Mouse (Mus musculus) limb, embryonic 14.5 days (tissue): ENCODE measurements around the gene Fam20c. TPM values are rescaled to one million over a fixed set of nuclear protein-coding genes. Genes with fewer than 3 reads are reported as not detected.
A peak's percentile ranks its signal among the peaks of the same experiment; 100 is the strongest.

Experiments
- ATAC-seq: fragments of 200-750 bp; cut with Nextera tagmentation; 2 replicates; pipeline ENCODE4 v1.8.0; 2017; ENCODE audit warnings: low read depth, moderate number of reproducible peaks, moderate TSS enrichment; ENCODE audit not compliant: low FRiP score
- DNase-seq: peaks from one replicate; pipeline ENCODE4 v3.0.0-alpha.2; 2015; ENCODE audit warnings: low spot score
- H3K27ac ChIP-seq: fragments of 300-500 bp; sonication (generic); replicated peaks from 2 replicates; pipeline ENCODE4 v1.5.1; 2014; ENCODE audit warnings: low read depth, mild to moderate bottlenecking, low read length, moderate library complexity, mixed read lengths
- H3K27me3 ChIP-seq: fragments of 300-500 bp; sonication (generic); 2 replicates; pipeline ENCODE4 v1.6.1; 2014; ENCODE audit warnings: low read length, mixed read lengths; ENCODE audit not compliant: control insufficient read depth, insufficient read depth
- H3K36me3 ChIP-seq: fragments of 300-500 bp; sonication (generic); 2 replicates; pipeline ENCODE4 v1.6.1; 2014; ENCODE audit warnings: mild to moderate bottlenecking, low read length, moderate library complexity, mixed read lengths; ENCODE audit not compliant: control insufficient read depth, insufficient read depth
- H3K4me1 ChIP-seq: fragments of 300-500 bp; sonication (generic); 2 replicates; pipeline ENCODE4 v1.6.1; 2014; ENCODE audit warnings: antibody characterized with exemption, low read length, mixed read lengths; ENCODE audit not compliant: control insufficient read depth, insufficient read depth
- H3K4me2 ChIP-seq: fragments of 300-500 bp; sonication (generic); replicated peaks from 2 replicates; pipeline ENCODE4 v1.6.1; 2014; ENCODE audit warnings: low read depth, mild to moderate bottlenecking, low read length, moderate library complexity; ENCODE audit not compliant: severe bottlenecking
- H3K4me3 ChIP-seq: fragments of 300-500 bp; sonication (generic); replicated peaks from 2 replicates; pipeline ENCODE4 v1.5.1; 2014; ENCODE audit warnings: low read length
- H3K9ac ChIP-seq: fragments of 300-500 bp; sonication (generic); 2 replicates; pipeline ENCODE4 v1.6.1; 2014; ENCODE audit warnings: mild to moderate bottlenecking, low read depth, low read length, moderate library complexity; ENCODE audit not compliant: severe bottlenecking
- H3K9me3 ChIP-seq: fragments of 300-500 bp; sonication (generic); 2 replicates; pipeline ENCODE4 v1.6.1; 2016; ENCODE audit warnings: low read length; ENCODE audit not compliant: control insufficient read depth
- POLR2A ChIP-seq: fragments of 200-500 bp; IDR thresholded peaks from 2 replicates; pipeline ENCODE4 v1.8.0; 2012; ENCODE audit warnings: inconsistent platforms, mild to moderate bottlenecking, moderate library complexity, borderline replicate concordance; ENCODE audit not compliant: insufficient read depth, insufficient read length; ENCODE audit errors: extremely low read depth
- WGBS: fragments of 180-500 bp; shearing (Covaris S2); extraction: QIAGEN DNeasy Blood & Tissue Kit; methylation state at CpG from one replicate; pipeline ENCODE4 v1.1.7; 2014; 5-methylcytosine and 5-hydroxymethylcytosine counted together
- polyA plus RNA-seq, 2 experiments: library from polyadenylated mRNA; depleted of rRNA in 1 of 2; stranded (reverse) in 1 of 2; unstranded in 1 of 2; fragments of >200 nt; fragmentation: Nextera tagmentation in 1 of 2; extraction: Ambion mirVana in 1 of 2; gene quantifications; 2 replicates each; pipeline versions ENCODE4 v1.2.1 to v1.2.3; 2012 to 2014

The Fam20c gene
- polyA plus RNA-seq, 2 experiments: 10.6 to 10.9 TPM

DNA sequence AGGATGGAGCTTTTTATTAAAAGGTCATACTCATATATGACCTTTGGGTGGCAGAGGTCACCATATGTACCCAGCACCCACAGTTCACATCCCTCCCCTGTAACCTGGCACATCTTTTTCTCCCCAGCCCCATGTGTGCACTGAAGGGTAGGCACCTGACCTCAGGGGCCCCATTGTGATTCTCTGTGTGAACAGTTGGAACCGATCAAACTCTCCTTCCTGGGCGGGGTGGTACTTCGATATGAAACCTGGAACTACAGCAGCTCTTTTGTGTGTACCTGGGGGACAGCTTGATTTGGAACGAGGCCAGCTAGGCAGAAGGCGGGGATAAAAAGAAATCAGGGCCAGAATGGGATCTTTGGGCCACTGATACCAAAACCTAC, 96.1 kb downstream of the Fam20c start:
- Histone ChIP-seq H3K27me3 (no peaks in the 10 kb centered on the region), H3K9me3 (no peaks in the 10 kb centered on the region), H3K36me3 (no peaks in the 10 kb centered on the region), H3K4me1 (no peaks in the 10 kb centered on the region), H3K9ac (no peak overlapping the region), H3K4me2 (no peak overlapping the region), H3K4me3 (no peak overlapping the region), H3K27ac (no peak overlapping the region)
- no peak for DNase-seq
- 69% methylated on average over 5 of the region's 5 CpGs for WGBS
- no peak for TF ChIP-seq POLR2A
- no peak for ATAC-seq

DNA sequence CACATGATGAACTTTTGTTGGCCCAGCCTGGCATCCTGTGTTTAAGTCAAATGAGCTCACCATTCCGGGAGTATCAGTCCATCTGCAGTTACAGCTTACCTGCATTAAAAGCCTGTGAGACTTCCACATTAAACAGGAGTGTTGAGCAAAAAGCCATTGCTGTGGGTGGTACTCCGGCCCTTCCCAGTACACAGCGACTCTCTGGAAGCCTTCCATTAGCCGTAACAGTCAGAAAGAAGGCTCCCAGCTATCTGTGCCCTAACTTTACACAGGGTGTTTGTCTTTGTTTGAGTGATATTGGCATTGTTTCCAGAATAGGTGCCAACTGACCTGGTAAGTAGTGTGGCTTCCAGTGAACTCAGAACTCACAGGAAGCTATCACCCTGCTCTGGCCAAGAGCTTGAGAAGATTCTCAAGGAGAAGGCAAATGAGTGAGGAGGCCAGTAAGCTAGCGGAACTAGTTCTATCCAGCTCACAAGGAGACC, 97.0 kb downstream of the Fam20c start:
- no peak for TF ChIP-seq POLR2A
- Histone ChIP-seq H3K9ac (no peak overlapping the region), H3K9me3 (no peaks in the 10 kb centered on the region), H3K4me3 (no peak overlapping the region), H3K4me2 (no peak overlapping the region), H3K27ac (no peak overlapping the region), H3K36me3 (no peaks in the 10 kb centered on the region), H3K4me1 (no peaks in the 10 kb centered on the region), H3K27me3 (no peaks in the 10 kb centered on the region)
- WGBS: 83% methylated on average over 5 of the region's 5 CpGs
- ATAC-seq (no peak), DNase-seq (no peak)

DNA sequence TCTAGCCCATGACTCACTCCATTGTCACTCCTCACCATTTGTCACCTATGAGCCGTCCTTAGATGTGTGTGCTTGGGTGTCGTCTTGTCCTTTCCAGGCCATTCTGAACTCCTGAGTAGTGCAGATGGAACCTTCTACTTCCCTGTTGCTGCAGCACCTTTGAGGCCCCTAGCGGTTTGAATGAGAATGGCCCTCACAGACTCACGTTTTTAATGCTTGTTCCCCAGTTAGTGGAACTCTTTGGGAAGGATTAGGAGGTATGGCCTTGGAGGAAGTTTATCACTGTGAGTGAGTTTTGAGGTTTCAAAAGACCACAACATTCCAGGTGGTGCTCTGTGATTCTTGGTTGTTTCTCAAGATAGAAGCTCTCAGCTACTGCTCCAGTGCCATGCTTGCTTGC, 97.8 kb downstream of the Fam20c start:
- no peak for DNase-seq
- H3K9ac ChIP-seq: no peak overlapping the region
- H3K36me3 ChIP-seq: no peaks in the 10 kb centered on the region
- H3K4me2 ChIP-seq: no peak overlapping the region
- 65% methylated on average over 4 of the region's 4 CpGs for WGBS
- no peak for ATAC-seq
- H3K4me1 ChIP-seq: no peaks in the 10 kb centered on the region
- H3K27ac ChIP-seq: no peak overlapping the region
- H3K27me3 ChIP-seq: no peaks in the 10 kb centered on the region
- no peaks in the 10 kb centered on the region for H3K9me3 ChIP-seq
- no peak overlapping the region for H3K4me3 ChIP-seq
- TF ChIP-seq POLR2A: no peak

DNA sequence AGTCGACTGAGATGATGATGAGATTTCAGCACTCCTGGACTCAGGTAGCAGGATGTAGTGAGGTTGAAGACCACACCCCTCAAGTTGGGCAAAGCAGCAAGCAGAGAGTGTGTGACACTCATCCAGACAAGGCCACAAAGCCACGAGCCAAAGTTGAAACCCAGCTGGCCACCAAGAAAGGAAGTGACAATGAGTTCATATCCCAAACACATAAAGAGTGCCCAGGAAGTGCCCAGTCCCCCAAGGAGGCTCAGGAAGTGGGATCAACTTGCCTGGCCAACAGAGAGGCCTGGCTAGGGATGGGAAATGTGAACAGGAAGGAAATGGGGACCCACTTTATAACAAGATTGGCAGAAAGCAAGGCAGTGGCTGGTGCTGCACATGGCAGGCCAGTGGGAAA, 99.0 kb downstream of the Fam20c start:
- H3K4me3 ChIP-seq: no peak overlapping the region

DNA sequence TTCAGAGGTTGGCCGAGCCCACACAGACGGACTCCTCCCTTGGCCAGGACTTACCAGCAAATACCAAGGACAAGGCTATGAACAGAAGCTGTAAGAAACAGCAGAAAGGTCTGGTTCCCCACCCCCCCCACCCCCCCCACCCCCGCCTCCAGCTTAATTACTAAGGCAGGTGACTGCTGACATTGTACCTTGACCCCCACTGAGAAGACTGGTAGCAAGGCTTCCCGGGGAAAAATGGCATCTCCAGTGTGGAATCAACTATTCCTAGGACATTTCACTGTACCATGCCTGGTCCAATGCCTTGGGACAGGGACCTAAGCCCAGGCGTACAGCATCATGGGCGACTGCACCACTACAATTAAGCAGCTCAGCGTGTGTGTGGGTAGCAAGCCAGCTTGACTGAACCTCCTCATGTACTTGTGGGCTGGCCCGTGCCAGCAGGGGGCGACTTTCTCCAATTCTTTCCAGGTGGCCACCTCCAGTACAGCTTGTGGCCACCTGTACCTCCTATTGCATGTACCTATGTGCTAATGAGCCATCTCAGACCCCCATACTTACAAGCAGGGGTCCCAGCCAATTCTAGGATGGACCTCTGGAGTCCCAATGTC, 102.8 kb downstream of the Fam20c start:
- H3K27me3 ChIP-seq: no peaks in the 10 kb centered on the region
- TF ChIP-seq POLR2A: no peak
- no peaks in the 10 kb centered on the region for H3K36me3 ChIP-seq
- H3K4me3 ChIP-seq: no peak overlapping the region
- no peak overlapping the region for H3K9ac ChIP-seq
- ATAC-seq: peak; percentile 53; the same call in 1 of the 2 replicates
- WGBS: 37% methylated on average over 9 of the region's 9 CpGs
- no peak overlapping the region for H3K27ac ChIP-seq
- H3K4me1 ChIP-seq: no peaks in the 10 kb centered on the region; the same call in 1 of the 2 replicates
- peak; percentile 71 for DNase-seq
- H3K4me2 ChIP-seq: no peak overlapping the region
- no peaks in the 10 kb centered on the region for H3K9me3 ChIP-seq

More for the DNA sequence above, 99.0 kb downstream of the Fam20c start:
- TF ChIP-seq POLR2A: no peak
- Histone ChIP-seq H3K4me1 (no peaks in the 10 kb centered on the region; the same call in 1 of the 2 replicates), H3K36me3 (no peaks in the 10 kb centered on the region), H3K9me3 (no peaks in the 10 kb centered on the region), H3K27ac (no peak overlapping the region), H3K9ac (no peak overlapping the region), H3K4me2 (no peak overlapping the region), H3K27me3 (no peaks in the 10 kb centered on the region)
- no peak for DNase-seq
- no peak for ATAC-seq
- WGBS: 67% methylated on average over 2 of the region's 2 CpGs

DNA sequence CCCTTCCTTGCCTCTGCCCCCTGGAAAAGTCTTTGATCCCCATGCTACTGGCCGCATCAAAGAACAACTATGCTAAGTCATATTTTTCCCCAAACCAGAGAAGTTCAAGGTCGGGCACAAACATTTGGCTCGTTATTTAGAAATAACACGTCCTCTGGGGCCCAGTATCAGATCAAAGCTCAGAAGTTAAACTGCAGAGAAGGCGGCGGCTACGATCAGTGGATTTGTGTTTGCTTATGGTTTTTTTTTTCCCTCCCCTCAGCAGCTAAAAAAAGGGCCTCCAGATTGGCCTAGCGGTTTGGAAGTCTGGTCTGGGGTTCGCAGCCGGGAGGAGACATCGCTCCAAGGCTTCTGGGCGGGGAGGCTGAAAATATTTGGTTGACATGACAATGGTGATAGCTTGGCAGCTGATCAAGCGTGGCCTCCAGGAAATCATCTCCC, 103.5 kb downstream of the Fam20c start:
- 33% methylated on average over 13 of the region's 13 CpGs for WGBS
- Histone ChIP-seq H3K36me3 (no peaks in the 10 kb centered on the region), H3K27ac (no peak overlapping the region), H3K9me3 (no peaks in the 10 kb centered on the region), H3K4me1 (no peaks in the 10 kb centered on the region; the same call in 1 of the 2 replicates), H3K27me3 (no peaks in the 10 kb centered on the region), H3K4me2 (no peak overlapping the region), H3K9ac (no peak overlapping the region), H3K4me3 (no peak overlapping the region)
- ATAC-seq (0 out of 2 replicates have a peak, but pooled peaks have one; percentile 4), DNase-seq (no peak)
- no peak for TF ChIP-seq POLR2A

Other genes with a start within 250 kb of the Fam20c start
- gene 1700123K08Rik, start 189.8 kb upstream of the Fam20c start, polyA plus RNA-seq (2012; rRNA removed): not detected in 2 replicates
- gene 1700123K08Rik, start 189.8 kb upstream of the Fam20c start, polyA plus RNA-seq (2014; fragmentation: Nextera tagmentation; extraction: Ambion mirVana): not detected in 2 replicates
- 26.1 and 34.1 TPM in 2 replicates for gene Zfp68, start 134.8 kb upstream of the Fam20c start, polyA plus RNA-seq (2012; rRNA removed)
- 80.2 and 88.9 TPM in 2 replicates for gene Zfp68, start 134.8 kb upstream of the Fam20c start, polyA plus RNA-seq (2014; fragmentation: Nextera tagmentation; extraction: Ambion mirVana)
- 9.2 and 11.7 TPM in 2 replicates for gene A430033K04Rik, start 131.7 kb upstream of the Fam20c start, polyA plus RNA-seq (2012; rRNA removed)
- gene A430033K04Rik, start 131.7 kb upstream of the Fam20c start, polyA plus RNA-seq (2014; fragmentation: Nextera tagmentation; extraction: Ambion mirVana): 10.3 and 14.7 TPM in 2 replicates
- gene Gm5294, start 65.6 kb downstream of the Fam20c start, polyA plus RNA-seq (2012; rRNA removed): not detected in 2 replicates
- gene Gm5294, start 65.6 kb downstream of the Fam20c start, polyA plus RNA-seq (2014; fragmentation: Nextera tagmentation; extraction: Ambion mirVana): not detected in 2 replicates
- gene Pdgfa, start 242.9 kb downstream of the Fam20c start, polyA plus RNA-seq (2012; rRNA removed): 27.8 and 34.0 TPM in 2 replicates
- gene Pdgfa, start 242.9 kb downstream of the Fam20c start, polyA plus RNA-seq (2014; fragmentation: Nextera tagmentation; extraction: Ambion mirVana): 73.4 and 83.4 TPM in 2 replicates